Mouse (Mus musculus) adrenal gland, adult (tissue): ENCODE results near the gene March9.

Source experiments
- DNase-seq, 2 experiments: peaks; one replicate each; pipeline ENCODE4 v3.0.0; 2022 to 2023; ENCODE audit warnings: low spot score in 1 of 2; ENCODE audit not compliant: inconsistent age in 2 of 2

Gene March9

DNA sequence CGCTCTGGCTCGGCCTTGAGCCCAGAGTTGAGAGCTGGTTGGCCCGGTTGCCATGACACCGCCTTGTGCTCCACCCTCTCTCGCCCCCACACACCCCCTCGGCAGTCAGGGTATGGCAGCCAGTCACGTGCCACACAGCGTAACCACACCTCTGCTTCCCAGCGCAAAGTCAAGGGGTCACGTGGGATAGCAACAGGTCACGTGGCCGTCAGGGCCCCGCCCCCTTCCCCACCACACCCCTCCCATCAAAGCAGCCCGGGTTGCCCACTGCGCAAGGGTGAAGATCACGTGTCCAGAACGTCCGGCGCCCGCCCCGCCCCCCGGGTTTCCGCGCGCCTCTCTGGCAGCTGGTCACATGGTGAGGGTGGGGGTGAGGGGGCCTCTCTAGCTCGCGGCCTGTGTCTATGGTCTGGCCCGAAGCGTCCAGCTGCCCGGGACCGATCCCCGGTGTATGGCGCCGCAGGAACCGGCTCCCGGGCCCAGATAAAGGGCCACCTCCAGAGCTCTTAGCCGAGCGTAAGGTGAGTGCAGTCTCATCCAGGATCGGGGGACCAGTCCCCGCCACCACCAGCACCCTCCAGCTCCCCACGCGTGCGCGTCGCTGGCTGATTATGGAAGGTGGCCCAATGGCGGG, 3.4 kb upstream of the March9 start, which contains the start of gene Cdk4:
TSS of gene Cdk4 (plus strand) at position 296 of the 634 bp plus-strand sequence.
- peak; percentile 100 for DNase-seq

DNA sequence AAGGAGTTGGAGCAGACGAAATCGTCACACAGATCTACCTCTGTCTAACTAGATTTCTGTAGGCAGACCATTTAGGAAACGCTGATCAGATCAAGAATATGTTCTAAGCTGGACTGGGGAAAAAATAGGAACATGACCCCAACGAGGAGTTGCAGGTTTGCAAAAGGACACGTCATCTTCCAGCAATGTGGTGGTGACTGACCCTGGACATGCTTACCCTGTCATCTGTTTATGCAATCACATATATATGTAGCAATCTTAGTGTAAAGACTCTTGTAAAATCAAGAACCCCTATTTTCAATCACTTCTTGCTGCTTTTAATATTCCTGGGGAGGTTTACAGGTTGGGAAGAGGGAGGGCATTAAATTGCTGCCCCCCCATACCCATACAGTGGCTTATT, 2.5 kb upstream of the March9 start:
- peak in 1 of 2 experiments; percentile 72 for DNase-seq

DNA sequence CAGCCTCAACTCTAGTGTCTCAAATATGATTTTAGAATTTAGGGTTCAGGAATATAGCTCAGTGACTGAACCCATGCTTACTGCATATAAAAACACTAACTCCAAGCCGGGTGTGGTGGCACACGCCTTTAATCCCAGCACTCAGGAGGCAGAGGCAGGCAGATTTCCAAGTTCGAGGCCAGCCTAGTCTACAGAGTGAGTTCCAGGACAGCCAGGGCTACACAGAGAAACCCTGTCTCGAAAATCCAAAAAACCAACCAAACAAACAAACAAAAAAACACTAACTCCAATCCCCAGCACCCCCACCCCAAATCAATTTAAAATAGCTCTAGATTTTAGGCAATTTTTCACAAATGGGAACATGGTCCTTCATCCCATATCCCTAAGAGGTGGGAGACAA, 2.1 kb upstream of the March9 start:
- DNase-seq: peak in 1 of 2 experiments; percentile 44

DNA sequence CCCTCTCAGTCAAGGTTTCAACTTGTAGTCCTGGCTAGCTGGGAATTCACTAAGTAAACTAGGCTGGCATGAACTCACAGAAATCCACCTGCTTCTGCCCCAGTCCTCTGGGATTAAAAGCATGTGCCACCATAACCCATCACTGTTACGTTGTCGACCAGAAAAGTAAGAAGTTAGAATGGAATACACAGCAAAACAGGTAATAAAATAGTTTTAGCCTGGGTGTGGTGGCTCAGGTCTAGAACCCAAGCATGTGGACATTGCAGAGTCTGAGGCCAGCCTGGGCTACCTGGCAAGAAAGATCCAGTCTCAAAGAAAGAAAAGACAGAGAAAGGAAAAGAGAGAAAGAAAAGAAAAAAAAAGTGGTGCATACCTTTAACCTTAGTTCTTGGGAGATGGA, 1.5 kb upstream of the March9 start:
- DNase-seq: no peak

DNA sequence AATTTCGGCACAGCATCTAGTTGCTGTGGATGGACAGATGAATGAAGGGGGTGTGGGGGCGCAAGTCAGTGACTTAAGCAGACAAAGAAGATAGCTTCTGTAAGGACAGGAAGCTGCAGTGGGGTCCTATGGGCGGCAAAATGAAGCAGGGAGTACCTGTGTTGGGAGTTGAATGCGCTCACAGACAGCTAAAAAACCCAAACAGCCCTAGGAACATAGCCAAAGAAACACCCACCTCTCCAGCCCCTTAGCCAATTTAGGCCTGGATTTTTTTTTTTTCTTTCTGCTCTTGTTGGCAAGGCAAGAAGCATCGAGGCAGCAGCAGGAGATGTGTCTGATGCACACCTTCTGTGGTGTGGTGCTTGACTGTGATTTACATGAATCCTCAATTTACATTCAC, 1.1 kb upstream of the March9 start:
- DNase-seq: no peak

DNA sequence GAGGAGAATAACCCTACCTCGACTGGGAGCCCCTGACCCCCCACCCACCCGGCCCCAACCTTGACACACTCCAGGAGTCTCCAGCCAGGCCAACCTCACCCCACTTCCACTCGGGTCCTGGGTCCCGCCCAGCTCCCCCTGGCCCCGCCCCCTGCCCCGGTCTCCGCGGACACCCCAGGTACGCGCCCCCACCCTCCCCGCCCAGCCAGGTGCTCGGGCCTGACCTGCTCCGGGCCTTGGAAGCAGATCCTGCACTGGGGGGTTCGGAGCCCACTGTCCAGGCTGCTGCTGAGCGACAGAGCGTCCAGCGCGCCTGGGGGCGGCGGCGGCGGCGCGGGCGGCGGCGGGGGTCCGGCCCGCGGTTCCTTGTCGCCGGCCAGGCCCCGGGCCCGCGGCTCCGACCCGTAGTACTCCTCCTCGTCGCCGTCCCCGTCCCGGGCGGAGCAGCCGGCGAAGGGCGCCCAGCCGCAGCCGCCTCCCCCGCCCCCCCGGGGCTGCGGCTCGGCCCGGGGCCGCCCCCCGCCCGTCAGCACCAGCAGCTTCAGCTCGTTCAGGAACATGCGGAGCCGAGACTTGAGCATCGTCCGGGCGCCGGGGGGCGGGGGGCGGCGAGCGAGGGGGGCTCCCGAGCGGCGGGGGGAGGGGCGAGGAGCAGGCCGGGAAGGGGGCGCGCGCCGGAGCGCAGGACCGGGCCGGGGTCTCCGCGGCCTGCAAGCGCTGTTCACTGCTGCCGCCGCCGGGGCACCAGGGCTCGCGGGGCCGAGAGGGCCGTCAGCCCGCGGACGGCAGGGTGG, 613 bp downstream of the March9 start:
- DNase-seq: peak in 1 of 2 experiments; percentile 55

DNA sequence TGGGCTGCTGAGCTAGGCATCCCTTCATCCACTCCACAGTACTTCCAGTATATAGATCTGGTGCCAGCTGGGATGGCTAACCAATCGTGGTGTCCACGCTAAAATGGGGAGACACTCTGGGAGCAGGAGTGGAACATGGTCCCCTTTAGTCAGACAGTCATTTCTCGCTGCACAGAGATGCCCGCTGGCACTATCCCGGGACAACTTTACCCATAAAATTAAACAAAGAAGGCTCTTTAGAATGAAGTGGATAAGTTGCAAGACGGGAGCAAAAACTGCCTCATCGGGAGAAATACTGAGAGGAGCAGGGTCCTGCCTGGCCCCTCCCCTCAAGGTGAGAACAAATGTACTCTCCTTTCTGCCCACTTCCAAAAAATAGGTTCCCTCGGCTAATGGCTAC, 1.3 kb downstream of the March9 start:
- DNase-seq: peak in 1 of 2 experiments; percentile 62

DNA sequence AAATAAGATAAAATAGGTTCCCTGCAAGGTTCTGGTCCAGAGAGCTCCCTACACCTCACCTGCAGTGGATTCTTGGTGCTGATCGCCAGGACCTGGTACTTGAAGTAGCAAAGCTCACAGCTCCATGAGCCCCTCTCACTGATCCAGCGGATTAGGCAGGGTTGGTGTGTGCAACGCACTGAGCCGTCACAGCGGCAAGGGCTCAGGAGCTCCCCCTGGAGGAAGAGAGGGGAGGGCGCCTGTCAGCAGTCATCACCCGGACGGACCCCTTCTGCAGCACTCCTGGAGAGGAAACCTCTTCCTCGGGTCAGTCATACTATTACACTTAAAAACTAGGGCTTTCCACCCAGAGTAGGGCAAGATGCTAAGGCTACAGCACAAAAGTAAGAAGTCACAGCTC, 1.8 kb downstream of the March9 start:
- peak; percentile 82 to 92 for DNase-seq

DNA sequence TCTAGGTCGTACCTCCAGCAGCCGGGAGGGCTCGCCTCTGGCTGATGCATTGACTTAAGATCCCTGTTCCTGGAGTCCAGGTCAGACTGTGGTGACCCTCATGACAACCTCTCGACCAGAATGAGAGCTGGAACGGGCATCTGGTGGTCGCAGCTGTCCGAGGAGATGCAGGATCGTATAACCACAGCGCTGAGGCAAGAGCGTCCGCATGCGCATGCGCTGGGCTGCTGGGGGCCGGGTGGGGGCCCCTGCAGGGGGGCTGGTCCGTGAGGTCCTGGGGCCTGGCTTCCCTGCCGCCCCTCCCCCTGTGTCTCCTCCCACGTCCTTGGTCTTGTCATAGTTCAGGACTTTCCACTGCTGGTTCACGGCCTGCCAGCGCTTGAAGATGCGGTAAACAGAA, 3.5 kb downstream of the March9 start:
- DNase-seq: no peak

DNA sequence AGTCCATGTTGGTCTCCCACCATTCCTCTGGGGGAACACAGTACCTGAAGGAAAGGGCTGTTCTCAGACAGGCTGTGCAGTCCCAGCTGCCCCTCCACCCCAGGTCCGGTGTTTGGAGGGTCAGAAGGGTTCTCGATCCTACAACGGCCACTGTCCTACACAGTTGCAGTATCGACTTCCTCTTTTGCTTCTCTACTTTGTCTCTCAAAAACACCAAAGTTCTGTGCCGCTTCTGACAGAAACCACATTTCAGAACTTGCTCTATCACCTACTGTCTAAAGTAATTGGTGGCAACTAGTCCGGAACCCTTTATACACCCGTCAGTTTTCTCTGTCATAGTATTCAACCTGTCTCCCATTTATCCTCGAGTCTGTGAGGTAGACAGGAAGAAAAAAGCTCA, 4.6 kb downstream of the March9 start:
- DNase-seq: no peak

DNA sequence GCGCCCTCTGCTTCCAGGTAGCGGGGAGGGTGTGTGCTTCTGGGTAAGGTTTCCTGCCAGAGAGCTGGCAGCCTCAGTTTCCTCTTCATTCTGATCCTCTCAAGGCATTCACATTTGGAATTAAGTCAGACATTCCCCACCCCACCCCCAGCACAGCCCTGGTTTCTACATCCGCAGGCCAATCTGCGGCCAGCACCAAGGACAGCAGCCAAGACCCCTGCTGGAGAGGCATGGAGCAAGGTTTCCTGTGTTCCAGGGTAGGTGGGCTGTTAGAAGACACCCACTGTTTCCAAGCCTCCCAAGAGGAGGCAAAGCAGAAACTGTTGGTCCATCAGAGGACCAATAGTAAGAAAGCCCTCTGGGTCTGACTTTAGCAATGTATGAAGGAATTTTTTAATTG, 5.3 kb downstream of the March9 start:
- no peak for DNase-seq

DNA sequence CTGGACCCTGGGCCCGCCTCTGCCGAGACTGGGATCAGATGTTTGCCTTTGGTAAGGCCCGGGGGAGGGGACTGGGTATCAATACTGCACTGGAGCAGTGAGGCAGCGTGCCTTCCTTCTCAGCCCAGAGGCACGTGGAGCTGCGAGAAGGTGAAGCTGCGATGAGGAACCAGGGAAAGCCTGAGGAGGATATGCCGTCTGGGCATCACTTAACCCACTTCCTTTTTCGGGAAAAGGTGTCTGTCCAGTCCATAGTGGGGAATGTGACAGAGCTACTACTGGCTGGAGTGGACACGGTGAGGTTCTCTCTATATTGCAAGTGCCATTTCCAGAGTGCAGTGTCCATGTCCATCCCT, 9.9 kb downstream of the March9 start:
- DNase-seq: no peak

DNA sequence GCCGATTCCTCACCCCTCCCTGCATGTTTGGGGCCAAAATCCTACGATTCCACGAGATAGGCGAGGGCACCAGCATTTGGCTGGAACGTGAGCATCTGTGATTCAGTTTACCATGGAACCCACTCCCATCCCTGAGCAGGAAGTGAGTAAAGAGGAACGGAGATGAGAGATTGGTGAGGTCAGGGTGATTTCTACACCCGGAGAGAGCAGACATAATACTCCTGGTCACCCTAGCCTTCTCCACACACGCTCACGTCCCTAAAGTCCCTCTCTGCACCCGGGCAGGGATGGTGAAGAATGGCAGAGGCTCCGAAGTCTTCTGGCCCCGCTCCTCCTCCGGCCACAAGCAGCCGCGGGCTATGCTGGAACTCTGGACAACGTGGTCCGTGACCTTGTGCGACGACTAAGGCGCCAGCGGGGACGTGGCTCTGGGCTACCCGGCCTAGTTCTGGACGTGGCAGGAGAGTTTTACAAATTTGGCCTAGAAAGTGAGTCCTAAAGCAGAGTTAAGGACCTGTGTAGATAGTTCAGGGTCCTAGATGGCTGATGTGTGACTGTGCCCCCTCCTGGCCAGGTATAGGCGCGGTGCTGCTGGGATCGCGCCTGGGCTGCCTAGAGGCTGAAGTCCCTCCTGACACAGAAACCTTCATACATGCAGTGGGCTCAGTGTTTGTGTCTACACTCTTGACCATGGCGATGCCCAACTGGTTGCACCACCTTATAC, 10.4 kb downstream of the March9 start:
- peak in 1 of 2 experiments; percentile 55 for DNase-seq

DNA sequence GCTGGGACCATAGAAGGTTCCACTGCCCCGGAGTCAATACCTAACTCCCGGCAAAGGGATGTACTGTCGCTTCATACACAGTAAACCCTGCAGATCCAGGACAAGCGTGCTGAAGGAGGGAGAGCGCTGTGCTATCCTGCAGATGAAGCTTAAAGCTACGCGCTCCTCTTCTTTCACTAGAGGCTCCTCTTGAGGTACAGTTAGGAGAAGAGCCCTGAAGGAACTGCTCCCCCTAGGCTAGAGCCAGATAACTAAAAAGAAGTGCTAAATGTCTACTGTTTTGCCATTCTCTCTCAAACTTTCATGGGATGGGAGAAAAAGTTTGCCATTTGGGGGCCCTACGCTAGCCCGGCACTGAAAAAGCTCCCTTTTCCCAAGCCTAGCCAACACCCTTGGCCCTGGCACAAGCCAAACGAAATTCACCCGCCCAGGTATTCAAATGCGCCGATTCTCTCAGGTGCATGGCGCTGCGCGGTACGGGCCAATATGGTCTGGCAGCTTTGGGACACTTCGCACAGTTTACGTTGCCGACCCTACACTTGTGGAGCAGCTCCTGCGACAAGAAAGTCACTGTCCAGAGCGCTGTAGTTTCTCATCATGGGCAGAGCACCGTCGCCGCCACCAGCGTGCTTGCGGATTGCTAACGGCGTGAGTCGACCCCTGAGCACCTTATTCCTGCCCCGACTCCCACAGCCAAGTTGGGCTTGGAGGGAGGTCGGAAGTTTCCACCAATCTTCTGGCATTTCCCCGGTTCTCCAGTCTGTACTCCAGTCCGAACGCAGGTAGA, 11.2 kb downstream of the March9 start:
- DNase-seq: peak in 1 of 2 experiments; percentile 60

DNA sequence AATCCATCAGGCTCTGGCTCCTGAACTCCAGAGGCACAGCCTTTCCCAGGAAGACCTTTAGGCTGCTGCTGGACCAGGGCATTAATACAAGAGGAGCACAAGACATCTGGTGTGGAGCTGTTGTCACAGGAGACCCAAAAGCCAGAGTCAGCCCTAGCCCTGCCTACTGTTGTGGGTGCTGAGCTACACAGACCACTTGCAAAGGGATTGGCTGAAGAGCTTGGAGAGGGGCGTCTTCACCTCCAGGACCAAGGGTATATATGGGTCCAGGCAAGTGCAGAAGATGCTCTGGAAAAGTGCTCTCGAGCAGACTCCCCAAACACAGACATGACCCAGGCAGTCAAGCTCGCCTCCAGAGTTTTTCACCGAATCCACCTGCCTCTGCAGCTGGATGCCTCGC, 12.0 kb downstream of the March9 start, which contains the start of gene Cyp27b1:
TSS of gene Cyp27b1 (plus strand) at position 297 of the 400 bp plus-strand sequence.
- no peak for DNase-seq

DNA sequence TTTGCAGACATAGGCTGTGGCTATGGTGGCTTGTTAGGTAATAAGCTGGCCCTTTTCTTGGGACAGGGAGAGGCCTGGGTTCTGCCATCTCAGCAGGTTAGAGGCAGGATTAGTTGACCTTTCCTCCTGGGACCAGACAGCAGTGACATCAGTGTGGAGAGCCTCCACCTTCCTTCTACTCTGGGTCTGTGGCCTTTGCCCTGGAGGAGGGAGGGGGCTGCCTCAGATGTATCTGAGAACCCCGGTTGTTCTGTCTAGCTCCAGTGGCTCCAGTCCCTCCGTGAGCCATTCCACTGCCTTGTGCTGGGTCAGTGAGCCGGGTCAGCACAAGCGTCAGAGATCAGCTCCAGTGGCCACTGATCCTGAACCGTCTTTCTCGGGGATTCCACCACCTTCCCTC, 16.8 kb downstream of the March9 start:
- no peak for DNase-seq

DNA sequence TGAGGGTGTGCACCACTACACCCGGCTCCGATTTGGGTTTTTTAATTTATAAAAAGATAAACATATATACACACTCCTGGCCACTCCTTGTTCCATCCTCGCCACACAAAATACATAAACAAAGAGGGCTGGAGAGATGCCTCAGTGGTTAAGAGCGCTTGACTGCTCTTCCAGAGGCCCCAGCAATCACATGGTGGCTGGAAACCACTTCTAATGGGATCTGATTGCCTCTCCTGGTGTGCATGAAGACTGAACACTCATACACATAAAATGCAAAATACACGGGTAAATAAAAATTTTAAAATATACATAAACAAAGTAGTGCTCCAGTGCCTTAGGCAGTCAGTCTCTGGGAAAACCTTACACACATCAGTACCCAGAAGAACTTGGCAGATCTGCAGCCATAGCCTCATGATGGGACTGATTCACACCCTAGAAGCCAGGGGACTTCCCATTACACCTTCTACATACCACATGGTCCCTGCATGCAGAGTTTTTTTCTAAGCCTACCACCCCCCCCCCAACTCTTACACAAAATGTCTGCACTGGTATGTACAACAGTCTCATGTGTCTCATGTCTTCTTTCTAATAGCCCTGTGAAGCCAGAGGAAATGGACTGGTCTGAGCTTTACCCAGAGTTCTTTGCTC, 17.4 kb downstream of the March9 start:
- DNase-seq: no peak

DNA sequence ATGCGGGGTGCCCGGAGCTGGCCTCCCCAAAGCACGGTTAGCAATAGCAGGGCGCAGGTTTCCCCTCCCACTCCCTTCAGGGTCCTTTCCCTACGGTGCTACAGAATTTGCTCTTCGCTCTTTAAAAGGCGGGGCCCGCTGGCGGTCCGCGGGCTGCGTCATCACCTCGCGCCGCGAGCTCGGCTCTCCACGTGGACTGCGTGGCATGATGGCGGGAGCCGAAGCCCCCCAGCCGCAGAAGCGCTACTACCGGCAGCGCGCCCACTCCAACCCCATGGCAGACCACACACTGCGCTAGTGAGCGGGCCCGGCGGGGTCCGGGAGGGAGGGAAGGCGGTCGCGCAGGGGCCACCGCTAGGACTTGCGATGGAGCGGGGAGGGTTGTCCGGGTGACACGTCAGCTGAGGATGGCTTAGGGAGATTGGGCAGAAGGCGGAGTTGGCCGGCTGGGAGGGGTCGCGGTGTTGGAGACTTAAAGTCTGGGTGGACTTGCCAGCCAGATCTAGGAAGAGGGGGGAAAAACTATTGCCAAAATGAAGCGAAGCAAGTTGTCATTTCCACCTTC, 18.1 kb downstream of the March9 start:
- DNase-seq: peak; percentile 91 to 98

DNA sequence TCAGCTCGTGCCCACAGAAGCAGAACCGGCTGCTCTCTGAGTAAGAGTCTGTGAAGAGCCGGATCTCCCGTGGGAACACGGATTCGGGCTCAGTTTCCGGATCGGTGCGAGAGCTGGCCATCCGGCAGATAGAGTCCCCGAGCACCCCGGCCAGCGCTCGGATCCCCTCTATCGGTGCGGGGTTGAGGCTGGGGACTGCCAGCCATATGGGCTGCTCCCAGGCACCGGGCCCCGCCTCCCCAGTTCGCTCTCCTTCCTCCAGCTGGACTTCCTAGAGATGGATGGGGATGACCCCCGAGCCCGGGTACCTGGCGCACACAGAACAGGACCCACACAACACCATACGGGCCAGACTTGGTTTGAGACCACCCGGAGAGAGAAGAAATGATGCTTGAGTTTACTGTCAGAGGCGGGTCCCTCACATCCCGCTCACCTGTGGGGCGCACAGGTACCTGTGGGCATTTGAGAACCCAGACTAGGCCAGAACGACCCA, 18.7 kb downstream of the March9 start, which contains the start of the genes Mettl1 and Eef1akmt3:
TSS of gene Mettl1 (plus strand) at position 141 of the 493 bp plus-strand sequence.
TSS of gene Eef1akmt3 (minus strand) at position 240 of the 493 bp plus-strand sequence.
- DNase-seq: peak in 1 of 2 experiments; percentile 64
